Comparison of ENCODE assay signal across 10 mouse cellular contexts in the genomic region with DNA sequence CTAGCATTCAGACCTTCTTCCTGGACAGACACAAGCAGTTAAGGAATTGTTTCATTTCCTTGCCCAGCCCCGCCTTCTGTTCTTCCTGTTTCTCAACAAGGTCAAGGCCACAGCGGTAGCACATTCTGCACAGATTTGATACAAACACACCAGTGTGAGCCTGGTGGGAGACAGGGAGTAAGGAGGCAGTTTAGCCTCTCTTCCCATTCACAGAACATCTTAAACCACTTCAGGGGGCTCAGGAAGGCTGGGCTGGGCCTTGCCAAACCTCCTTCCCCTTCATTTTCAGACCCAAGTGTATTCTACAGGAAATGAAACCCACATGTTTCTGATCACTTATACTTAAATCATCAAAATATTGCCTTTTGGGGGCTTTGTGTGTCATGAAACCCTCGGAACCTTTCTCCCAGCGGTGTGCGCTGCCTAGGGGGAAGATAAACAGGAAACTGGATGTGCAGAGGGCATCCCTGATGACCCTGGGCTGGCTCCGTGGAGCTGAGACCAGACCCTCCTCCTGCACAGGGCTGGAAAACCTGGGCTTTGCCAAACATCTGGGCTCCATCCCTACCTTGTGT.
DNase-seq lines count a peak whose midpoint lies in the region; ATAC-seq and TF ChIP-seq lines count a peak whose summit lies in the region.
"Had no signal": no experiment of that assay in that cellular context is flagged by ENCODE, and none has a peak within 500 bp of the region (broad histone marks: within the 10 kb centered on the region; RNA-seq: fewer than 3 reads in every experiment).

No protein-coding gene starts in this region.

- WGBS in liver, adult 2 months = 57% methylated on average over 6 of the region's 6 CpGs
- WGBS in liver, embryonic 11.5 days = 45% methylated on average over 6 of the region's 6 CpGs
- WGBS in stomach, embryonic 15.5 days = 43% methylated on average over 6 of the region's 6 CpGs

- no peak for ATAC-seq in liver, embryonic 11.5 days (replicated peaks; ENCODE audit: low FRiP score)
- no peak for ATAC-seq in stomach, embryonic 15.5 days (ENCODE audit: insufficient read depth, low FRiP score, low read depth)

- no peaks in the 10 kb centered on the region for H3K36me3 ChIP-seq in liver, adult 2 months (ENCODE audit: control insufficient read depth, insufficient read depth, low read length)
- no peaks in the 10 kb centered on the region for H3K36me3 ChIP-seq in liver, embryonic 11.5 days (ENCODE audit: control insufficient read depth, insufficient read depth, low read length)
- no peaks in the 10 kb centered on the region for H3K36me3 ChIP-seq in stomach, embryonic 15.5 days

- H3K4me3 ChIP-seq in liver, adult 2 months (ENCODE audit: insufficient read depth, low read depth, low read length) = no peak overlapping the region
- no peak overlapping the region for H3K4me3 ChIP-seq in liver, embryonic 11.5 days (ENCODE audit: low read depth, low read length)
- H3K4me3 ChIP-seq in stomach, embryonic 15.5 days (replicated peaks) = no peak overlapping the region

- H3K9me3 ChIP-seq in liver, embryonic 11.5 days (ENCODE audit: control insufficient read depth, low read length) = no peaks in the 10 kb centered on the region
- no peaks in the 10 kb centered on the region for H3K9me3 ChIP-seq in stomach, embryonic 15.5 days

- 0 out of 2 replicates have a peak, but pooled peaks cover 3% of the 10 kb centered on the region for H3K4me1 ChIP-seq in liver, adult 2 months (ENCODE audit: control insufficient read depth, insufficient read depth, low read length)
- H3K4me1 ChIP-seq in liver, embryonic 11.5 days (replicated peaks; ENCODE audit: control insufficient read depth, insufficient read depth, low read length) = no peaks in the 10 kb centered on the region
- H3K4me1 ChIP-seq in stomach, embryonic 15.5 days = no peaks in the 10 kb centered on the region

- H3K79me2 ChIP-seq in liver, adult 2 months (ENCODE audit: control insufficient read depth, insufficient read depth, low read length) = no peaks in the 10 kb centered on the region

- H3K4me2 ChIP-seq in liver, embryonic 11.5 days = no peak overlapping the region
- H3K4me2 ChIP-seq in stomach, embryonic 15.5 days = no peak overlapping the region

- no peaks in the 10 kb centered on the region for H3K27me3 ChIP-seq in liver, adult 2 months (ENCODE audit: control insufficient read depth, insufficient read depth, low read length)
- no peaks in the 10 kb centered on the region for H3K27me3 ChIP-seq in liver, embryonic 11.5 days (replicated peaks; ENCODE audit: control insufficient read depth, insufficient read depth, low read length)
- no peaks in the 10 kb centered on the region for H3K27me3 ChIP-seq in stomach, embryonic 15.5 days (replicated peaks)

- peak overlapping the region; percentile 60 for H3K27ac ChIP-seq in liver, adult 2 months (replicated peaks; ENCODE audit: insufficient read depth, low read depth, low read length)
- no peak overlapping the region for H3K27ac ChIP-seq in liver, embryonic 11.5 days (ENCODE audit: low read depth, low read length)
- 0 out of 2 replicates have a peak overlapping the region, but pooled peaks have one; percentile 13 for H3K27ac ChIP-seq in stomach, embryonic 15.5 days

- no peak for TF ChIP-seq POLR2A in liver, adult 2 months (IDR thresholded peaks at IDR 0.05; ENCODE audit: extremely low read depth, insufficient read depth, low read length)

- TF ChIP-seq CTCF in liver, adult 2 months (IDR thresholded peaks at IDR 0.05; ENCODE audit: low read depth, low read length) = no peak

- no peak overlapping the region for H3K9ac ChIP-seq in liver, adult 2 months (ENCODE audit: low read depth, low read length)
- H3K9ac ChIP-seq in liver, embryonic 11.5 days (ENCODE audit: low read depth, low read length) = no peak overlapping the region
- H3K9ac ChIP-seq in stomach, embryonic 15.5 days = no peak overlapping the region

- peak; percentile 26 for DNase-seq in liver, adult 2 months (ENCODE audit: extremely low read depth, low read depth, low spot score)
- no peak for DNase-seq in liver, embryonic 11.5 days (ENCODE audit: low spot score)
- peak; percentile 68 for DNase-seq in forelimb bud, embryonic 11.5 days (ENCODE audit: low read depth, low spot score)
- DNase-seq in kidney, postnatal 25 days = peak; percentile 56 to 67
- DNase-seq in thymus, postnatal 14 days = no peak
- DNase-seq in cerebellum, adult 9-10 months = no peak
- no peak for DNase-seq in right cerebral cortex, adult 2 months (ENCODE audit: low spot score in 2 of 2)
- DNase-seq: cerebellum, postnatal 25 days; retina, postnatal 1 day had no signal

Comparison
In these comparisons a context has a peak if more than half of its experiments do, and no peak if none do; other contexts are left out.
1. DNase-seq: peak in liver, adult 2 months (single experiment), forelimb bud, embryonic 11.5 days (single experiment) and kidney, postnatal 25 days (2 of 2); none in liver, embryonic 11.5 days (single experiment), thymus, postnatal 14 days (single experiment), cerebellum, adult 9-10 months (single experiment) and right cerebral cortex, adult 2 months (0 of 2).